Mouse (Mus musculus): ENCODE data around the gene Phactr3. TPM values are rescaled to one million over a fixed set of nuclear protein-coding genes. Genes with fewer than 3 reads are reported as not detected.

Gene Phactr3
- polyA plus RNA-seq, 1 experiment from 2014 or later = 62.5 TPM

DNA sequence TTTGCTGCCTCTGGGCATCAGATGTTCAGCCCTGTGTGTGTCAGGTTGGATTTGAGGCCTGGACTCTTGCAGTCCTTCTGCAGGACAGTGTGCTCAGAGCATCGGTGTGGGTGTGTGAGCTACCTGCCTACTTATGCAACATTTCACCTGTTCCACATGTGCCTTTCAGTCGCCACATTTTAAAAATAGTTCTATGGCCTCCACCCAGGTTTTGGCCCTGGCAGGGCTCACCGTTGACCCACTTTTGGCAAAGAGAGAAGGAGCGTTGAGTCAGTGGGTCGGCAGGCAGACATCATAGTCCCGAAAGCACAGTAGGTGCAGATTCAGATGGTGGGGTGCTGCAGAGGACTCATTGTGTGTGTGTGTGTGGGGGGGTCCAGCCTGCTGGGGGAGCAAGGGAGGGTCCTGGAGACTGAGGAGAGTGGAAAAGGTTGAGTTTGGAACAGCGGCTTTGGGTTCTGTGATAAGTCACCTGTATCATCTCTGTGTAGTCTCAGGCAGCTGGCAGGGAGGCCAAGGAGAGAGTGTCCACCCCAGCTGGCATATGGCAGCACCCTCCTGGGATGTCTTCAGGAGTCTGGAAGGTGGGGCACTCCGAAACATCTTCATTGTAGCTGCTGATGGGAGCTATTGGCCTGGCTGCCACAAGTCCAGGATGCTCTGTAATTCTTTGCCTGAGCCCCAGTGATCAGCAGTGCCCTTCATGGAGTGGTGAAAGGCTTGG is 2.0 kb downstream of the Phactr3 start:
- H3K9ac ChIP-seq (replicated peaks; ENCODE audit: low read length) = no peak overlapping the region
- WGBS = 91% methylated on average over 8 of the region's 8 CpGs
- H3K9me3 ChIP-seq (ENCODE audit: control insufficient read depth, low read length) = no peaks in the 10 kb centered on the region
- DNase-seq (no peak), ATAC-seq (ENCODE audit: low FRiP score, low TSS enrichment) (no peak)
- H3K27me3 ChIP-seq (ENCODE audit: control insufficient read depth, insufficient read depth, low read length) = peaks cover 5% of the 10 kb centered on the region; the same call in 1 of the 2 replicates
- H3K27ac ChIP-seq (replicated peaks; ENCODE audit: low read depth, low read length) = no peak overlapping the region
- H3K36me3 ChIP-seq (ENCODE audit: control insufficient read depth, insufficient read depth, low read length) = no peaks in the 10 kb centered on the region
- no peak overlapping the region for H3K4me2 ChIP-seq (ENCODE audit: low read length)
- peaks cover 5% of the 10 kb centered on the region; the same call in 1 of the 2 replicates for H3K4me1 ChIP-seq (ENCODE audit: control insufficient read depth, insufficient read depth, low read length)
- no peak overlapping the region for H3K4me3 ChIP-seq (replicated peaks; ENCODE audit: low read depth, low read length)

DNA sequence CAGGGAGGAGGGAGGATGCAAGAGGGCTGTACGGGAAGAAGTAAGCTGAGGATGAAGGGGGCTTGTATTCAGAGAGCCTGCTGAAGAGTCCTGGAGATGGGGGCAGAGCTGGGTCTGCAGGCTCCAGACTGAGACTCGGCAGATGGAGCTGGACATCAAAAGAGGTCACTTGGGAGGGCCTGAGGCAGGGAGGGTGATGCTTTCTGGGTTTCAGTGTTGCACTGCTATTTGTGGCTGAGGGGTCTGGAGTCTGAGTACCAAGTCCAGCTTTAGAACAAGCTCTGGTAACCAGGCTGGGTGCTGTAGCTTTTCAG is 2.6 kb downstream of the Phactr3 start:
- H3K4me1 ChIP-seq (ENCODE audit: control insufficient read depth, insufficient read depth, low read length) = peaks cover 5% of the 10 kb centered on the region; the same call in 1 of the 2 replicates
- DNase-seq (no peak), ATAC-seq (ENCODE audit: low FRiP score, low TSS enrichment) (no peak)
- H3K4me3 ChIP-seq (replicated peaks; ENCODE audit: low read depth, low read length) = no peak overlapping the region
- no peaks in the 10 kb centered on the region for H3K9me3 ChIP-seq (ENCODE audit: control insufficient read depth, low read length)
- H3K27me3 ChIP-seq (ENCODE audit: control insufficient read depth, insufficient read depth, low read length) = peaks cover 5% of the 10 kb centered on the region; the same call in 1 of the 2 replicates
- H3K4me2 ChIP-seq (ENCODE audit: low read length) = no peak overlapping the region
- no peak overlapping the region for H3K9ac ChIP-seq (replicated peaks; ENCODE audit: low read length)
- 28% methylated on average over 2 of the region's 2 CpGs for WGBS
- H3K36me3 ChIP-seq (ENCODE audit: control insufficient read depth, insufficient read depth, low read length) = no peaks in the 10 kb centered on the region
- no peak overlapping the region for H3K27ac ChIP-seq (replicated peaks; ENCODE audit: low read depth, low read length)

DNA sequence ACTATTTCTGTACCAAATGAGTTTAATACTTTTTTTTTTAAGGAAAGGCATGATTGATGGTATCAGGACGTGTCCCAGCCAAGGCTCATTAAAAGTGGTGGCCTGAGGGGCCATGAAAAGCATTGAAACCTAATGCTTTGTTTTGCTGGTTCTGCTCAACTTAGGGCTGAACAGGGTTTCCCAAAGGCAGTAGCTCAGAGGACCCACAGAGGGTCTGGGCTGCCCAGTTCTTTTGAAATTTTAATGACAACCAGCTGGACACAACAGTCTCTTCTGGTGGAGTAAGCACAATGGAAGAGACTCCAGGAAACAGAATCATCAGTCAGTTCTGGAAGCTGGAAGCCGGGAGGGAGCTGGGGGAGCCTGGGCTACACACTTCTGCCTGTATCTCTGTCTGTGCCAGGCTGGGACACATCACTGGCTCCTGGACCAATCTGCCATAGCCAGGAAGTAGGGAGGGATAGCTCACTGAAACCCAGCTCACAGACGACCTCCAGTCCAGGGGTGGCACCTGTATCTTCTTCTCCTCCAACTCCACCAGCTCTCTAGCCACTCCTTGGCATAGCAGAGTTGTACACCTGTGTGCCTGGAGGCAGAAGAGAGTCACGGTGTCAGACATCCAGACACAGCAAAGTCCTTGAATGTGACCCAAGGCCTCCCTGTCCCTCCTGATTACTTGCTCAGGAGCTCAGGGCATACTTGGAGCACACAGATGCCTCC is 3.3 kb downstream of the Phactr3 start:
- no peak overlapping the region for H3K27ac ChIP-seq (replicated peaks; ENCODE audit: low read depth, low read length)
- no peak for ATAC-seq (ENCODE audit: low FRiP score, low TSS enrichment)
- H3K27me3 ChIP-seq (ENCODE audit: control insufficient read depth, insufficient read depth, low read length) = peaks cover 5% of the 10 kb centered on the region; the same call in 1 of the 2 replicates
- no peaks in the 10 kb centered on the region for H3K9me3 ChIP-seq (ENCODE audit: control insufficient read depth, low read length)
- no peak overlapping the region for H3K4me3 ChIP-seq (replicated peaks; ENCODE audit: low read depth, low read length)
- H3K4me2 ChIP-seq (ENCODE audit: low read length) = no peak overlapping the region
- H3K4me1 ChIP-seq (ENCODE audit: control insufficient read depth, insufficient read depth, low read length) = peaks cover 5% of the 10 kb centered on the region; the same call in 1 of the 2 replicates
- H3K9ac ChIP-seq (replicated peaks; ENCODE audit: low read length) = no peak overlapping the region
- no peaks in the 10 kb centered on the region for H3K36me3 ChIP-seq (ENCODE audit: control insufficient read depth, insufficient read depth, low read length)
- DNase-seq = no peak
- WGBS = 35% methylated on average over 4 of the region's 4 CpGs

DNA sequence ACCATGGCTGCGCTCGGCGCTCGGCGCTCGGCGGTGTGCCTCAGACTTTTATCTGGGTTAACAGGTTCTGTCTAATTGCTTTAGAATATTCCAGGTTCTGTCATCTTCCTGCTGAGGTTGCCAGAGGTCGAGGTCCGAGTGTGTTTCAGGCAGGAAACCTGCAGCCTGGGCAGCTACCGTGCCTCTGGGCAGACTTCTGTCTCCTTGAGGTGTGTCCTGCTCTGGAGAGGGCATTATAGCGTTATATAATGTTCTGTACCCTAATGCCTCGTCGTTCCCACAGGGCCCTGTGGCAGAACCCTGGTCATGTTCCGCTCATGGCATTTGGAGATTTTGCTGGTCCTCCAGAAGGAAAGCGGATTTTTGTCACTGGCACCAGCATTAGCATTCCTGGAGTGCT is 4.7 kb downstream of the Phactr3 start:
- H3K36me3 ChIP-seq (ENCODE audit: control insufficient read depth, insufficient read depth, low read length) = no peaks in the 10 kb centered on the region
- no peak for ATAC-seq (ENCODE audit: low FRiP score, low TSS enrichment)
- H3K27ac ChIP-seq (replicated peaks; ENCODE audit: low read depth, low read length) = no peak overlapping the region
- WGBS = 79% methylated on average over 15 of the region's 15 CpGs
- no peak overlapping the region for H3K4me3 ChIP-seq (replicated peaks; ENCODE audit: low read depth, low read length)
- H3K9ac ChIP-seq (replicated peaks; ENCODE audit: low read length) = no peak overlapping the region
- no peak for DNase-seq
- H3K4me1 ChIP-seq (ENCODE audit: control insufficient read depth, insufficient read depth, low read length) = peaks cover 5% of the 10 kb centered on the region; the same call in 1 of the 2 replicates
- H3K4me2 ChIP-seq (ENCODE audit: low read length) = no peak overlapping the region
- H3K9me3 ChIP-seq (ENCODE audit: control insufficient read depth, low read length) = no peaks in the 10 kb centered on the region
- peaks cover 5% of the 10 kb centered on the region; the same call in 1 of the 2 replicates for H3K27me3 ChIP-seq (ENCODE audit: control insufficient read depth, insufficient read depth, low read length)

DNA sequence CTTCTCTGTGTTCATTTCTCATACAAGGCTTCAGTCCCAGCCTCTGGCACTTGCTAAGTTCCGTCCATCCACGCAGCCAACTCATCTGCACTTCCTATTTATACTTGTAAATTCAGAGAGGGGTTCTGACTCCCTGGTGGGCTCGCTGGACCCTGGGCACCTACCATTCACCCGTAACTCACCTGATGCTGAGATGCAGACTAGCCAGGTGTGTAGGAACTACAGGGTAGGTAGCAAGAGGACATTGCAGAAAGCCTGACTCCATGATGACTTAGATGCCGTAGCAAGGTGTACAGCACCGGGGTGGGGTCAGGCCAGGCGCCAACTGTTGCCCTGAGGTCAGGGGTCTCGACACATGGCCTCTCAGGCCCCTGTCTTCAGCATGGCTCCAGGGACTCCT is 6.7 kb downstream of the Phactr3 start:
- WGBS = 79% methylated on average over 8 of the region's 8 CpGs
- DNase-seq = no peak
- H3K9ac ChIP-seq (replicated peaks; ENCODE audit: low read length) = no peak overlapping the region

DNA sequence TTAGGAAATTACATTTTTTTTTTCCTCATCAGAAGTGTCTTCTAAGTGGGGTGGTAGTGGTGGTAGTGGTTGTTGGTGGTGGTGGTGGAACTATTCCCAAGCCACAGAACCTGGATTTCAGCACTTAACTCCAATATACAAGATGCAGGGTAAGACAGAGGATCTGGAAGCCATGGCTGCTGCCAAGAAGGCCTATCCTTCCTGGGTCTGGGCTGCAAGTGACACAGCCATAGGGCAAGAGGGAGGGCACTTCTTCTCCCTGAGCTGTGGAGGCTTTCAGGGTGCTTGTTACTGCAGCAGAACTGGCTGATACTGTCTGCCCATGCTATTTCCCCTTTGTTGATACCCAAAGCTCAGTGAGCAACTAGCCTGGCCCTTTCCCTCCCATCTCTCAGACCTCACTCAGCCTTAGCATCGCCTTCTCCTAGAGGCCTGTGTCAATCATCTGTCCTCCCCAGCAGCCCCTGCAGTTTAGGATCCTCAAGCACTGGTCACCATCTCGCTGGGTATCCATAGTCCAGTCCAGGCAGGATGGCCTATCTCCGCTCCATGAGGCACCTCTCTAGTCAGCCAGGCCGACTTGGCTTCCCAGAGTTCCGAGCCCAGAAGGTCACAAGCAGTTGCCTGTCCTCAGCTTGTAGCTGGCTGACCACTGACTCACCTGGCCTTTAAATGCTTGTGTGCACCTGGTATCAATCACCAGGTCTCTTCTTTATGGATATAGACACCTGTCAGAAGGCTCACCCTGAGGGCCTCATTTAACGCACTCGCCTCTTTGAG is 7.5 kb downstream of the Phactr3 start:
- no peak overlapping the region for H3K4me3 ChIP-seq (replicated peaks; ENCODE audit: low read depth, low read length)
- H3K4me2 ChIP-seq (ENCODE audit: low read length) = no peak overlapping the region
- no peaks in the 10 kb centered on the region for H3K4me1 ChIP-seq (ENCODE audit: control insufficient read depth, insufficient read depth, low read length)
- DNase-seq (no peak), ATAC-seq (ENCODE audit: low FRiP score, low TSS enrichment) (no peak)
- no peaks in the 10 kb centered on the region for H3K36me3 ChIP-seq (ENCODE audit: control insufficient read depth, insufficient read depth, low read length)
- no peak overlapping the region for H3K27ac ChIP-seq (replicated peaks; ENCODE audit: low read depth, low read length)
- H3K9ac ChIP-seq (replicated peaks; ENCODE audit: low read length) = no peak overlapping the region
- no peaks in the 10 kb centered on the region for H3K27me3 ChIP-seq (ENCODE audit: control insufficient read depth, insufficient read depth, low read length)
- no peaks in the 10 kb centered on the region for H3K9me3 ChIP-seq (ENCODE audit: control insufficient read depth, low read length)
- 93% methylated on average over 7 of the region's 7 CpGs for WGBS

More for the DNA sequence above, 6.7 kb downstream of the Phactr3 start:
- H3K4me2 ChIP-seq (ENCODE audit: low read length) = no peak overlapping the region
- H3K36me3 ChIP-seq (ENCODE audit: control insufficient read depth, insufficient read depth, low read length) = no peaks in the 10 kb centered on the region
- H3K27ac ChIP-seq (replicated peaks; ENCODE audit: low read depth, low read length) = no peak overlapping the region
- H3K27me3 ChIP-seq (ENCODE audit: control insufficient read depth, insufficient read depth, low read length) = no peaks in the 10 kb centered on the region
- no peak for ATAC-seq (ENCODE audit: low FRiP score, low TSS enrichment)
- H3K4me3 ChIP-seq (replicated peaks; ENCODE audit: low read depth, low read length) = no peak overlapping the region
- H3K9me3 ChIP-seq (ENCODE audit: control insufficient read depth, low read length) = no peaks in the 10 kb centered on the region
- no peaks in the 10 kb centered on the region for H3K4me1 ChIP-seq (ENCODE audit: control insufficient read depth, insufficient read depth, low read length)

DNA sequence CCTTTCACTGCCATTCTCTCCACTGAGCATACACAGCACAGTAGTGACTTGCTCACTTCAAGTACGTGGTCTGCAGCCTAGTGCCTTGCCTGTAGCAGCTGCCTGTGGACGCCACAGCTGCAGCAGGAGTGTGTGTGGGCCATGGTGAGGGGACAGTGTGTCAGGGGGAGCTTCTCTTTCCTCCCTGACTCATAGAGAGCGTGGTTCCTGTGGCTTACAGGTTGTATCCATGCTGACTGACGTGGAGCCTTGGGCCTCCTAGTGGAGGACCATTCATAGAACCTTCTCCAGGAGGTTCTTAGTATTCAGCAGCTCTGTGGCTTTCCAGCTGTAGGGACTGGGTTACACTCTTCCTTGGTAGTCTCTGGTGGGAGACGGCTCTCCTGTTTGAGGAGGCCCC is 9.8 kb downstream of the Phactr3 start:
- Histone ChIP-seq H3K9me3 (ENCODE audit: control insufficient read depth, low read length) (no peaks in the 10 kb centered on the region), H3K9ac (replicated peaks; ENCODE audit: low read length) (no peak overlapping the region), H3K4me3 (replicated peaks; ENCODE audit: low read depth, low read length) (no peak overlapping the region), H3K27me3 (ENCODE audit: control insufficient read depth, insufficient read depth, low read length) (no peaks in the 10 kb centered on the region), H3K27ac (replicated peaks; ENCODE audit: low read depth, low read length) (no peak overlapping the region), H3K36me3 (ENCODE audit: control insufficient read depth, insufficient read depth, low read length) (no peaks in the 10 kb centered on the region), H3K4me1 (ENCODE audit: control insufficient read depth, insufficient read depth, low read length) (no peaks in the 10 kb centered on the region), H3K4me2 (ENCODE audit: low read length) (no peak overlapping the region)
- DNase-seq (no peak), ATAC-seq (ENCODE audit: low FRiP score, low TSS enrichment) (no peak)
- 77% methylated on average over 5 of the region's 5 CpGs for WGBS

DNA sequence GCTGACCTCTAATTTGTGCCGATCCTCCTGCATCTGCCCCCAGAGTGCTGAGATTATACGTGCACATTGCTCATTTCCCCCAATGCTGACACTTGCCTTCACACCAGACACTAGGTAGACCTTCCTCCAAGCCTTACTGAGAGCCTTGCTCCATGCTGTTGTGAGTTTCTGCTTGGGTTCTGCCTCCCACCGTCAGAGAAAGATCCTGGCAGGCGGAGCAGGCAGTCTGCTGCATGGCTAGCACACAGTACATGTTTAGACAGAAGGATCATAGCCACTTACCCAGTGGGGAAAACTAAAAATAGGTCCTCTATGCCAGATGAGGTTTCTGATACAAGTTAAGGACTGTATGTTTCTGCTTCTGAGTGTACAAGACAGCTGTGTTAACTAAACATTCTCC is 10.4 kb downstream of the Phactr3 start:
- H3K4me2 ChIP-seq (ENCODE audit: low read length) = no peak overlapping the region
- no peaks in the 10 kb centered on the region for H3K36me3 ChIP-seq (ENCODE audit: control insufficient read depth, insufficient read depth, low read length)
- no peaks in the 10 kb centered on the region for H3K27me3 ChIP-seq (ENCODE audit: control insufficient read depth, insufficient read depth, low read length)
- 75% methylated on average over 4 of the region's 4 CpGs for WGBS
- no peak overlapping the region for H3K27ac ChIP-seq (replicated peaks; ENCODE audit: low read depth, low read length)
- no peaks in the 10 kb centered on the region for H3K4me1 ChIP-seq (ENCODE audit: control insufficient read depth, insufficient read depth, low read length)
- DNase-seq (no peak), ATAC-seq (ENCODE audit: low FRiP score, low TSS enrichment) (no peak)
- H3K9me3 ChIP-seq (ENCODE audit: control insufficient read depth, low read length) = no peaks in the 10 kb centered on the region
- no peak overlapping the region for H3K4me3 ChIP-seq (replicated peaks; ENCODE audit: low read depth, low read length)
- no peak overlapping the region for H3K9ac ChIP-seq (replicated peaks; ENCODE audit: low read length)

All from midbrain, embryonic 14.5 days (tissue).